Mouse (Mus musculus) neural tube, embryonic 14.5 days (tissue): ENCODE data around the gene Cdkl5. TPM values are rescaled to one million over a fixed set of nuclear protein-coding genes. Genes with fewer than 3 reads are reported as not detected.

Experiments used
- ATAC-seq: fragments of 200-750 bp; cut with Nextera tagmentation; 2 replicates; pipeline ENCODE4 v1.8.0; 2017; ENCODE audit warnings: low read depth, mild to moderate bottlenecking, moderate TSS enrichment, moderate library complexity
- H3K27ac ChIP-seq: fragments of 300-500 bp; sonication (generic); 2 replicates; pipeline ENCODE4 v1.5.1; 2014; ENCODE audit warnings: low read depth, mild to moderate bottlenecking, control low read depth, low read length, moderate library complexity, mixed read lengths
- H3K27me3 ChIP-seq: fragments of 300-500 bp; sonication (generic); 2 replicates; pipeline ENCODE4 v1.6.1; 2014; ENCODE audit warnings: low read length; ENCODE audit not compliant: control insufficient read depth, insufficient read depth
- H3K36me3 ChIP-seq: fragments of 300-500 bp; sonication (generic); 2 replicates; pipeline ENCODE4 v1.6.1; 2014; ENCODE audit warnings: low read length, mixed read lengths; ENCODE audit not compliant: control insufficient read depth, insufficient read depth
- H3K4me1 ChIP-seq: fragments of 300-500 bp; sonication (generic); 2 replicates; pipeline ENCODE4 v1.6.1; 2014; ENCODE audit warnings: low read length; ENCODE audit not compliant: control insufficient read depth, insufficient read depth
- H3K4me2 ChIP-seq: fragments of 300-500 bp; sonication (generic); 2 replicates; pipeline ENCODE4 v1.6.1; 2014; ENCODE audit warnings: mild to moderate bottlenecking, low read depth, low read length, control low read depth
- H3K4me3 ChIP-seq: fragments of 300-500 bp; sonication (generic); 2 replicates; pipeline ENCODE4 v1.5.1; 2014; ENCODE audit warnings: low read depth, low read length, control low read depth, mixed read lengths
- H3K9ac ChIP-seq: fragments of 300-500 bp; sonication (generic); replicated peaks from 2 replicates; pipeline ENCODE4 v1.6.1; 2014; ENCODE audit warnings: low read depth, mild to moderate bottlenecking, control low read depth, low read length, mixed read lengths
- H3K9me3 ChIP-seq: fragments of 300-500 bp; sonication (generic); 2 replicates; pipeline ENCODE4 v1.6.1; 2016; ENCODE audit warnings: low read length; ENCODE audit not compliant: control insufficient read depth
- WGBS: fragments of 180-500 bp; shearing (Covaris S2); extraction: QIAGEN DNeasy Blood & Tissue Kit; methylation state at CpG from one replicate; pipeline ENCODE4 v1.1.7; 2014; 5-methylcytosine and 5-hydroxymethylcytosine counted together
- polyA plus RNA-seq: library from polyadenylated mRNA; unstranded; fragments of >200 nt; fragmentation: Nextera tagmentation; extraction: Ambion mirVana; gene quantifications from 2 replicates; pipeline ENCODE4 v1.2.1, GENCODE M21; 2014

Cdkl5 gene
- polyA plus RNA-seq, 1 experiment from 2014 or later, result 10.7 TPM

DNA sequence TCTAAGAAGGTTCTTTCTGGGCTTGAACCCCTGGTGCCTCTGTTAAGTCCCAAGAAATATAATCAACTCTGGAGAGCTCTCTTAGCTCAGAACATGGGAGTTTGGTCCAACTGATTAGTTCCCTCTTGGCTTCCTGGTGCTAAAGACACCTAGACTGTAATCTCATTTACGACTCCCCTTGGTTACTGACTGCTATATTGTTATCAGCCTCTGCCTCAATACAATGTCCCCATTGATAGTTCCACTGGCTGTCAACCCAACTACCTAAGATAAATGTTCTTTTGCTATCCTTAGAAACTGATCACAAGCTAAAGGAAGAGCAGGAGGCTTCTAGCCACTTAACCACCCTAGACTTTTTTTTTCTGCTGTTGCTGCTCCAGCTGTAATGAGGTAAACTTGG lies 102.4 kb downstream of the Cdkl5 start:
- no peak for ATAC-seq
- Histone ChIP-seq H3K9me3 (no peaks in the 10 kb centered on the region), H3K4me3 (no peak overlapping the region), H3K36me3 (no peaks in the 10 kb centered on the region), H3K27me3 (no peaks in the 10 kb centered on the region; the same call in 1 of the 2 replicates), H3K4me1 (no peaks in the 10 kb centered on the region), H3K4me2 (no peak overlapping the region), H3K27ac (no peak overlapping the region), H3K9ac (no peak overlapping the region)
- WGBS, result 72% methylated on average over 1 of the region's 1 CpGs

DNA sequence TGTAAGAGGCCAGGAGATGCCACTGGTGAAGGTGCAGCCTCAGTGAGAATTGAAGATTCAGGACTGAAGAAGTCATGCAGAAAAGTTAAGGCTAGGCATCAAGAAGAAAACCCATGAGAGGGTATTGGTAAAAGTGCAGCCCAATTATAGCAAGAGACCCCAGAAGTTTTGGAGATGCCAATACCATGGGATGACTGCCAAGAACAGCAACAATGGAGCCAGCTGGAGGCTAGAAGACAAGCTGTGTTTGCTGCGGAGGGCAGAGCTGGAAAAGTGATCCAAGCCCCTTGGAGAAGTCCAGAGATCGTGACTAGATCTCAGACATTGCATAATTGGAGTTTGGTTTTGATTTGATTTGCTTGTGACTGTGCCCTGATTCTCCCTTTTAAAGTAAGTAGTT lies 108.2 kb downstream of the Cdkl5 start:
- Histone ChIP-seq H3K27me3 (no peaks in the 10 kb centered on the region; the same call in 1 of the 2 replicates), H3K27ac (no peak overlapping the region), H3K36me3 (no peaks in the 10 kb centered on the region), H3K4me3 (no peak overlapping the region), H3K9ac (no peak overlapping the region), H3K9me3 (no peaks in the 10 kb centered on the region), H3K4me1 (no peaks in the 10 kb centered on the region), H3K4me2 (no peak overlapping the region)
- 68% methylated on average over 2 of the region's 2 CpGs for WGBS
- no peak for ATAC-seq

DNA sequence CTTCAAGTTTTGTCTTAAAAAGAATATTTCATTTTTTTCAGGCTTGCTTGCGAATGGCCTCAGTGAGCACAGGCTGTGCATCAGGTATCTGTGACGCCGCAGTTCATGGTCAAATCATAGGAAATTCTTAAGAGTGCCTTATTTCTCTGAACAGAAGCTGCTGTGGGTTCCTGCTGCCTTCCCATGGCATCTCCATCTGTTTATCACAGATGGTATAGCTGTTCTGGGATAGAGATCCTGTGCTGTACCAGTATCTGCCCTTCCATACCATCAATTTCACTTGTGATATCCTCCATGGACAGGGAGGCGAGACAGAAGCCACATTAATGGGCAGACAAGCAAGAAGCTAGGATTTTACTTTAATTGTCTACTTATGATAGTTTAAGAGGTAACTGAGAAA lies 127.9 kb downstream of the Cdkl5 start:
- Histone ChIP-seq H3K4me2 (no peak overlapping the region), H3K36me3 (no peaks in the 10 kb centered on the region), H3K27ac (no peak overlapping the region), H3K27me3 (no peaks in the 10 kb centered on the region), H3K9me3 (no peaks in the 10 kb centered on the region), H3K4me3 (no peak overlapping the region), H3K4me1 (no peaks in the 10 kb centered on the region), H3K9ac (no peak overlapping the region)
- no peak for ATAC-seq
- WGBS, result 85% methylated on average over 4 of the region's 4 CpGs

DNA sequence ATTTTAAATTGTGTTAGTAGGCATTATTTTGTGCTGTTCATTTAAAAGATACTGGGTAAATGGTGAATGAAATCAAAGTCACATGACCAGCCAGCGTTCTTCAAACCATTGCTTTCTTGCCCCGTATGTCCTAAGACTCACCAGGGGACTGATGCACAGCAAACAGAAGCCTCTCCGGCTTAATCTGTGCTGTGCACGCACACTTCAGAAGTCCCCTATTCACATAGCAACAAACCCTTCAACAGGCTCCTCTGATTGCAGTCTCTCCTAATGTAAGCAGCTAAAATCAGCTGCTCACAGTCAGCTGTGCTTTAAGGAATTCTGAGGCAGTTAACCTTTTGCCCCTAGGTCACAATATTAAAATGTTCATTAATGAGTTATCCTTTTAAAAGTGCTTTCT lies 129.5 kb downstream of the Cdkl5 start:
- no peak overlapping the region for H3K27ac ChIP-seq
- H3K9me3 ChIP-seq, result no peaks in the 10 kb centered on the region
- H3K9ac ChIP-seq, result no peak overlapping the region
- H3K36me3 ChIP-seq, result no peaks in the 10 kb centered on the region
- WGBS, result 63% methylated on average over 4 of the region's 4 CpGs
- H3K27me3 ChIP-seq, result no peaks in the 10 kb centered on the region
- no peak for ATAC-seq
- H3K4me2 ChIP-seq, result no peak overlapping the region
- H3K4me1 ChIP-seq, result no peaks in the 10 kb centered on the region
- no peak overlapping the region for H3K4me3 ChIP-seq

DNA sequence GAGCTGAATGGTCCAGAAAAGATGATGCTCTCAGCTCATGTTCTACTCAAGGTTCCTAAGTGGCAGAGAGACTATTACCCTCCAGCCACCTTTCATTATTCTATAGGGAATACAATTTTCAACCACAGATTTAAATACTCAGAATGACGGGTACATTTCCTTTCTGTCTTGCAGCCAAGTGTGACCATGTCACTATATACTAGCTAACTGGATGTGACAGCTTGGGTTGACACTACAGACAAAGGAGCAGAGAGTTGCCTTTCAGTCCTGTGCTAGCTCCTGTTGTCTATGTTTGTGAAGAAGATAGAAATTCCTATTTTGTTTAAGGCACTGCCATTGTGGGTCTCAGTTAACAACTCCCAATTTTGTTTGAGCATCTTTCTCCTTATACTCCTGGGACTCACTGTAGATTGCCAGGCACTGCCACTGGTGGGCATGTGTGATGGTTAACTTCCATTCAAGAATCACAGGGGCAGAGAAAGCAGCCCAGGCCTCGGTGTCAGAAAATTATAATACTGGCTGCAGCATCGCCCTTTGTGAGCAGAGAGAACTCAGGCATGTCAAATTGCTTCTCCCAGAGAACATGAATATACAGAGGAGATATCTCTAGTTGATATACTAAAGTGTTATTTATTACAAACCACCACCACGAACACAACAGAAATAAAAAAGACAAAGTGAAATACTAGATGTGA lies 130.7 kb downstream of the Cdkl5 start:
- Histone ChIP-seq H3K27ac (no peak overlapping the region), H3K27me3 (no peaks in the 10 kb centered on the region), H3K36me3 (no peaks in the 10 kb centered on the region), H3K9me3 (no peaks in the 10 kb centered on the region), H3K4me2 (no peak overlapping the region), H3K9ac (no peak overlapping the region), H3K4me3 (no peak overlapping the region), H3K4me1 (no peaks in the 10 kb centered on the region)
- 55% methylated on average over 4 of the region's 4 CpGs for WGBS
- no peak for ATAC-seq

DNA sequence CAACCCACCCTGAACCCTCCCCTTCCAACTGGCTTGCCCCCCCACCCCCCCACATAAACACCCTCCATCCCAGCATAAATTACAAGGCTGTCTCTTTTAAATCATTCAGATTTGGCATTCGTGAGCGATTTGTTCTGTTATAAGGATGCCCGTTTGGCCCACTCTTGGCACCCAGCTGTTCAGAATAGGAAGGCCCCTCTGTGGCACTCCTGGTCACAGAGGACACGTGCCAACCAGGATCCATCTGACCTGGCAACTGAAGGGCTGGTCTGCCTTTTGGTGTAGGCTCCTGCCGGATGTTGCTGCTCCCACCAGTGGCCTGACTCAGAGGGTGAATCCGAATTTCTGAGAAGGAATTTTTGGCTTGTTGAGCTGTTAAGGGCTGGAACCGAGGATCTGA lies 186.3 kb downstream of the Cdkl5 start:
- H3K9me3 ChIP-seq, result no peaks in the 10 kb centered on the region
- no peak for ATAC-seq
- no peak overlapping the region for H3K27ac ChIP-seq
- no peak overlapping the region for H3K9ac ChIP-seq
- no peaks in the 10 kb centered on the region for H3K36me3 ChIP-seq
- 82% methylated on average over 7 of the region's 7 CpGs for WGBS
- no peaks in the 10 kb centered on the region for H3K27me3 ChIP-seq
- H3K4me1 ChIP-seq, result no peaks in the 10 kb centered on the region
- no peak overlapping the region for H3K4me3 ChIP-seq
- H3K4me2 ChIP-seq, result no peak overlapping the region

DNA sequence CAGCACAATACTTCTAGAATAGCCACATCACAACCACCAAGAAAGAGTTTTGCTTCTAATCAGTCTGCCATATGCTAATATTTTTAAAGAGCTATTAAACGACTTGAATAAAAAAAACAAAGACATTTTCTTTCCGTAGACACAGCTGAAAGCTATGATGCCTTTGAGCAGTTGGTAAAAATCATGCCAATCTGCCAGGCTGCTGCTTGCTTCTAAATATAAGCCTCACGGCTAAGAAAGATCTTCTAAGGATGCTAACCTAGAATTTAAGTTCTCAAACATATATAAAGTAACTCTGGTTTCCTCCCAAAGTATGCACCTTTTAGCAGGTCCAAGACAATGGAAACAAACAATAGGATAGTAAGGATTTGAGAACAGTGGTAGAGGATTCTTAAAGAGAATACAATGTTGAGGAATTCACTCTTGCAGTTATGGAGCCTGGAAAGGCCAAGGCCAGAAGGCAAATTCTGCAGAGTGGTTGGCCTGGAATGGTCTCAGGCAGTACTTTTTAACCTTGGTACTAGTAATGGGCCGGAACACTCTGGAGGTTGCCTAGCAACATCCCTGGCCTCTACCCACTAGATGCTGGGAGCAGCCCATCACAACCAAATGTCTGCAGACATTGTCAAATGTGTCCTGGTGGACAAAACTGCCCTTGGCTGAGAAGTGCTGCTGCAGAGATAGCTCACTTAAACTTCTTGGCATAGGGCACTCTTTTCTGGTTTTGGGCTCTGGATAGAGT lies 189.9 kb downstream of the Cdkl5 start:
- Histone ChIP-seq H3K9me3 (no peaks in the 10 kb centered on the region), H3K27ac (no peak overlapping the region), H3K4me2 (no peak overlapping the region), H3K9ac (no peak overlapping the region), H3K4me3 (no peak overlapping the region), H3K4me1 (no peaks in the 10 kb centered on the region), H3K36me3 (no peaks in the 10 kb centered on the region), H3K27me3 (no peaks in the 10 kb centered on the region)
- WGBS, result 75% methylated on average over 4 of the region's 4 CpGs
- no peak for ATAC-seq

DNA sequence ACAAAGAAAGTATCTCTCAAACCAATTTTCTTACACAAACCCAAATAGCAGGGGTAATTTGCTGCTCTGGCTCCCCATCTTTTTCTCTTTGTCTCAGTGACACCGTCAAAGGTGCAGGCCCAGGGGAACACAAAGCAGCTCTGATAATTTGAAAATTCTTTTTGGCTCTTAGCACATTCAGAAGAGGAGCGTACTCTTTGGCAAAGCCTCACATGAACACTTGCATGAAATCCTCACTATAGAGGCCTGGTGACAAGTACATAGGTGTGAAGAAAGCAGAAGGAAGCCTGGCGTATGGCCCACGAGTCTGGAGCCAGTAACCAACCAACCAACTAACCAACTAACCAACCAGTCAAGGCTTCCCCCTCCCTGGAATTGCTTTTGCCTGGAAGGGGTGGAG lies 199.6 kb downstream of the Cdkl5 start:
- no peak overlapping the region for H3K4me3 ChIP-seq
- H3K4me2 ChIP-seq, result no peak overlapping the region
- H3K4me1 ChIP-seq, result no peaks in the 10 kb centered on the region
- 78% methylated on average over 4 of the region's 4 CpGs for WGBS
- no peak overlapping the region for H3K27ac ChIP-seq
- H3K36me3 ChIP-seq, result no peaks in the 10 kb centered on the region
- H3K27me3 ChIP-seq, result no peaks in the 10 kb centered on the region
- no peak for ATAC-seq
- no peak overlapping the region for H3K9ac ChIP-seq
- H3K9me3 ChIP-seq, result no peaks in the 10 kb centered on the region

DNA sequence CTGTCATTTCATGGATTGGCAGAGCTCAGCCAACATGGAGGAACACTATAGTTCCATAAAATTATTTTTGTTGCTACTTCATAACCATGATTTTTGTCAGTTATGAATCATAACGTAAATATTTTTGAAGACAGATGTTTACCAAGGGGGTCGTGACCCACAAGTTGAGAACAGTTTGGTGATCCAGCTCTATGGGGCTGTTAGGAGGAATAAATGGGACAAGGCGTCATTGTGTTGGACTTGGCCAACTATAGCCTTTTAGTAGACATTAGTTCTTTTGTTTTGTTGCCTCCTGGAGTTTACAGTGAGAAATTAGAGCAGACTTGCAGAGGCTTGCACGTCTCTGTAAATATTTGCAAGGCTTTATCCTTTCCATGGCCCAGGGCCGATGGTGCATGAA lies 212.2 kb downstream of the Cdkl5 start:
- no peaks in the 10 kb centered on the region for H3K9me3 ChIP-seq
- H3K36me3 ChIP-seq, result no peaks in the 10 kb centered on the region
- 82% methylated on average over 5 of the region's 5 CpGs for whole genome bisulfite sequencing
- no peaks in the 10 kb centered on the region for H3K4me1 ChIP-seq
- no peak overlapping the region for H3K4me3 ChIP-seq
- no peak for ATAC-seq
- no peak overlapping the region for H3K4me2 ChIP-seq
- H3K9ac ChIP-seq, result no peak overlapping the region
- 0 out of 2 replicates have a peak, but pooled peaks cover 3% of the 10 kb centered on the region for H3K27me3 ChIP-seq
- no peak overlapping the region for H3K27ac ChIP-seq
